Mouse (Mus musculus) hindbrain, embryonic 16.5 days (tissue): ENCODE data around the gene Etv5. TPM values are rescaled to one million over a fixed set of nuclear protein-coding genes. Genes with fewer than 3 reads are reported as not detected.

Experiments
- ATAC-seq: fragments of 200-750 bp; cut with Nextera tagmentation; 2 replicates; pipeline ENCODE4 v1.8.0; 2017; ENCODE audit warnings: moderate TSS enrichment, moderate library complexity
- H3K27ac ChIP-seq: fragments of 300-500 bp; sonication (generic); 2 replicates; pipeline ENCODE4 v1.5.1; 2014; ENCODE audit warnings: low read depth, mild to moderate bottlenecking, control low read depth, low read length, moderate library complexity
- H3K27me3 ChIP-seq: fragments of 300-500 bp; sonication (generic); replicated peaks from 2 replicates; pipeline ENCODE4 v1.6.1; 2014; ENCODE audit warnings: low read length; ENCODE audit not compliant: control insufficient read depth, insufficient read depth
- H3K36me3 ChIP-seq: fragments of 300-500 bp; sonication (generic); 2 replicates; pipeline ENCODE4 v1.6.1; 2014; ENCODE audit warnings: mild to moderate bottlenecking, low read length, moderate library complexity, mixed read lengths; ENCODE audit not compliant: control insufficient read depth, insufficient read depth
- H3K4me1 ChIP-seq: fragments of 300-500 bp; sonication (generic); 2 replicates; pipeline ENCODE4 v1.6.1; 2014; ENCODE audit warnings: low read depth, low read length; ENCODE audit not compliant: control insufficient read depth, insufficient read depth
- H3K4me2 ChIP-seq: fragments of 300-500 bp; sonication (generic); 2 replicates; pipeline ENCODE4 v1.6.1; 2014; ENCODE audit warnings: mild to moderate bottlenecking, low read length, control low read depth, moderate library complexity
- H3K4me3 ChIP-seq: fragments of 300-500 bp; sonication (generic); 2 replicates; pipeline ENCODE4 v1.5.1; 2014; ENCODE audit warnings: mild to moderate bottlenecking, low read length, control low read depth, moderate library complexity
- H3K9ac ChIP-seq: fragments of 300-500 bp; sonication (generic); 2 replicates; pipeline ENCODE4 v1.6.1; 2014; ENCODE audit warnings: low read depth, mild to moderate bottlenecking, control low read depth, low read length, moderate library complexity
- H3K9me3 ChIP-seq: fragments of 300-500 bp; sonication (generic); 2 replicates; pipeline ENCODE4 v1.6.1; 2014; ENCODE audit warnings: mild to moderate bottlenecking, low read length, moderate library complexity; ENCODE audit not compliant: control insufficient read depth
- WGBS: fragments of 180-500 bp; shearing (Covaris S2); extraction: QIAGEN DNeasy Blood & Tissue Kit; methylation state at CpG from one replicate; pipeline ENCODE4 v1.1.7; 2014; 5-methylcytosine and 5-hydroxymethylcytosine counted together
- polyA plus RNA-seq: library from polyadenylated mRNA; unstranded; fragments of >200 nt; fragmentation: Nextera tagmentation; extraction: Ambion mirVana; gene quantifications from 2 replicates; pipeline ENCODE4 v1.2.1, GENCODE M21; 2015

The Etv5 gene
- polyA plus RNA-seq, 1 experiment from 2014 or later: 29.9 TPM

DNA sequence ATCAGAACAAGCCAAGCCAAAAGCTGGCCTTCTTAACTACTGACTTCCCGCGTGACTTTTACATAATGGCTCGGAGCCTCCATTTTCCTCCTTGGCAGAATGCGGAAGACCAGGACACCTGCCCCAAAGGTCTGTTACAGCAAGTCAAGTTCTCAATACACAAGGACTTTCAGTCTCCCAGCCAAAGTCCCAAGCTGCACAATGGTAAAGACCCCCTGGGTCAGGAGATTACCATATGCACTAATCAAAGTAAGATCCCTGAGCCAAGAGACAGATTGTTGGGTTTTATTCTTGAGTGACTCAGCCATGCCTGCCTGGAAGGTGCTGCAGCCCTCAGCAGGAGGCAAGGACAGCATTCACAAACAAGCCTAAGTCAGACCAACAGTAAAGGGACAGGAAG, 33.5 kb downstream of the Etv5 start:
- no peak overlapping the region for H3K27ac ChIP-seq
- 69% methylated on average over 4 of the region's 4 CpGs for WGBS
- H3K9me3 ChIP-seq: no peaks in the 10 kb centered on the region
- H3K9ac ChIP-seq: no peak overlapping the region
- no peak overlapping the region for H3K4me2 ChIP-seq
- H3K27me3 ChIP-seq: no peaks in the 10 kb centered on the region
- no peaks in the 10 kb centered on the region for H3K36me3 ChIP-seq
- no peak overlapping the region for H3K4me3 ChIP-seq
- no peaks in the 10 kb centered on the region for H3K4me1 ChIP-seq
- ATAC-seq: peak; percentile 56; the same call in 1 of the 2 replicates

DNA sequence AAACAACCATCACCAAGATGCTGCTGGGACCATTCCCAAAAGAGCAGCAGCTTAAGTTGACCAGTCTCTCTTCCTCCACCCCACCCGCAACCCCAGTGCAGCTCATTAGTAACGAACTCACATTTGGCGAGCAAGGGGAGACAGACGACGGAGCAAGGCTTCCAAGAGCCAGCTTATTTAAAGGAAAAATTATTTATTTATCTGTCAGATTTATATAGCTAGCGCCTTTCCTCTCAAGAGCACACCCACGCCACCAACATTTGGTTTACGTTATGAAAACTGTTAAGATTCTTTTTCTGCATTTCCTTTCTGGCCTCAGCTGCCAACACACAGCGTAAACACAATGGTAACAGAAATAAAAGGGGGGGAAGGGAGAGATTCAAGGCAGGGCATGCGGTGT, 34.0 kb downstream of the Etv5 start:
- Histone ChIP-seq H3K4me2 (no peak overlapping the region), H3K4me1 (no peaks in the 10 kb centered on the region), H3K4me3 (no peak overlapping the region), H3K9me3 (no peaks in the 10 kb centered on the region), H3K9ac (no peak overlapping the region), H3K36me3 (no peaks in the 10 kb centered on the region), H3K27me3 (no peaks in the 10 kb centered on the region), H3K27ac (no peak overlapping the region)
- ATAC-seq: no peak
- 70% methylated on average over 10 of the region's 10 CpGs for WGBS

DNA sequence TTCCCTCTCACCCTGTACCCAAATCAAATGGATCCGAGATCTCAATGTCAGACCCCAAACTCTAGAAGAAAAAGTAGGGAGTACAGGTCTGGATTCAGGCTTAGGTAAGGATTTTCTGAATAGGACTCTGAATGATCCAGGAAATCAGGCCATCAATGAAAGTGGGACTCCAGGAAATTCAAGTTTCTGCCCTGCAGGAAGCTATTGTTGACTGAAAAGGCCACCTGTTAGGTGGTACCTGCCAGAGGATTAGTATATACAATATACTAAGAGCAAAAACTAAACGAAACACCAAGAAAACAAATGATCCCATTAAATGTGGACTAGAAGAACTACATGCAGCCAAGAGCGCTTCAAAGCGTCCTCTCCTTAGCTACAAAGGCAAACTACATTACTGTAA, 35.8 kb downstream of the Etv5 start:
- no peaks in the 10 kb centered on the region for H3K9me3 ChIP-seq
- no peaks in the 10 kb centered on the region for H3K27me3 ChIP-seq
- H3K36me3 ChIP-seq: no peaks in the 10 kb centered on the region
- H3K9ac ChIP-seq: no peak overlapping the region
- no peaks in the 10 kb centered on the region for H3K4me1 ChIP-seq
- 94% methylated on average over 4 of the region's 4 CpGs for WGBS
- H3K27ac ChIP-seq: no peak overlapping the region
- no peak overlapping the region for H3K4me3 ChIP-seq
- H3K4me2 ChIP-seq: no peak overlapping the region
- ATAC-seq: no peak

DNA sequence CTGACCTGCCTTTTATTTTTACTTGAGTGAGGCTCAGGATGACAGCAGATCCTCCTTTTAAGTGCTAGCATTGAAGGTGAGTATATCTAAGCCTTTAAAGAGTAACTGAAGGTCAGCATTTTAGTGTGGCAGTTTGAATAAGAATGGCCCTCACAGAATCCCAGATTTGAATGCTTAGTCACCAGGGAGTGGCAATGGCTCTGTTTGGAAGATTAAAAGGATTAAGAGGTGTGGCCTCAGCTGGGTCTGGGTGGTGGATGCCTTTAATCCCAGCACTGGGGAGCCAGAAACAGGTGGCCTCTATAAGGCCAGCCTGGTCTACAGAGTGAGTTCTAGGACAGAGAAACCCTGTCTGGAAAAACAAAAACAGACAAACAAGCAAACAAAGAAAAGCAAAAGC, 36.9 kb downstream of the Etv5 start:
- ATAC-seq: no peak
- H3K27ac ChIP-seq: no peak overlapping the region
- no peaks in the 10 kb centered on the region for H3K27me3 ChIP-seq
- H3K9ac ChIP-seq: no peak overlapping the region
- no peaks in the 10 kb centered on the region for H3K4me1 ChIP-seq
- no peaks in the 10 kb centered on the region for H3K36me3 ChIP-seq
- no peaks in the 10 kb centered on the region for H3K9me3 ChIP-seq
- H3K4me3 ChIP-seq: no peak overlapping the region
- no peak overlapping the region for H3K4me2 ChIP-seq

DNA sequence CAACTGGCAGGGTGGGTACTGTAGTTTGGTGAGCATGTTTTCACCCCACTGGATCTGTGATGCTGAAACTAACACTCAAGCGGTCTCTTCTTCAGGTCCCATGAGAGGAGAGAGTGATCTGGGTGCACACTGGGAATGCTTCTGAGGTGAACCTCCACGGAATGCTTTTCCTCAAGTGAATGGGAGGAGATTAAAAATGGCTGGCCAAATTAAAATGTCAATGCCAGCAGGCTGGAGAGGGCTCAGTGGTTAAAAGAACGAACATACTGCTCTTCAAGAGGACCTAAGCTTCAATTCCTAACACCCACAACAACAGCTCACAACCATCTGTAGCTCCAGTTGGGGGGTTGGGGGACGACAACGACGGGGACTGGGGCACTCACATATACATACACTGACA, 39.3 kb downstream of the Etv5 start:
- no peaks in the 10 kb centered on the region for H3K4me1 ChIP-seq
- 79% methylated on average over 6 of the region's 6 CpGs for WGBS
- H3K9ac ChIP-seq: no peak overlapping the region
- H3K36me3 ChIP-seq: no peaks in the 10 kb centered on the region
- no peak overlapping the region for H3K27ac ChIP-seq
- no peak overlapping the region for H3K4me3 ChIP-seq
- no peak overlapping the region for H3K4me2 ChIP-seq
- no peaks in the 10 kb centered on the region for H3K9me3 ChIP-seq
- ATAC-seq: no peak
- H3K27me3 ChIP-seq: no peaks in the 10 kb centered on the region

DNA sequence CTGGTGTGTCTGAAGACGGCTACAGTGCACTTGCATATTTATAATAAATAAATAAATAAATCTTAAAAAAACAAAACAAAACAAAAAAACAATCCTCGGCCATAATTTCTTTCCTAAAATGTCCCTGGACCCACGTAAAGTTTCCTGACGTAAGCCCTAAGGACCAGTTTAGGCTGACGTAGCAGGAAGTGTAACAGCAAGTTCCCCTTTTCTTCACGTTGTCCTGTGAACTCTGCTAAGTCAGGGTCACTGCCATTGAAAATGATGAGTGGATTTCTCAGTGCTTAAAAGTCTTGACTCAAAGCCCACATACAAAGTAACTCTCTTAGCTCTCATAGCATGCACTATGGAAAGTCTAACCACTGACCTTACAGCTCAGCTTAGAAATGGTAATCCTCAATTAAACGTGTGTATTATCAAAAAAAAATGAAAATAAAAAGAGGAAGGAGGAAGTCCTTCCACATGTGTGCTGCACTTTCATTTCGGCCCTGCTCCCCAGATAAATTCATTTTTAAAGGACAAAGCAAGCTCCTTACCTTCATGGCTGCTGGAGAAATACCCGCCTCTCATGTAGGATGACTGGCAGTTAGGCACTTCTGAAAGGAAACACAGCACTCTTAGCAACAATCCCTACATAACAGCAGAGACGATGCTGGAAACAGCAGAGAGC, 40.6 kb downstream of the Etv5 start:
- Histone ChIP-seq H3K27me3 (no peaks in the 10 kb centered on the region), H3K36me3 (no peaks in the 10 kb centered on the region), H3K9me3 (no peaks in the 10 kb centered on the region), H3K4me3 (no peak overlapping the region), H3K9ac (no peak overlapping the region), H3K27ac (no peak overlapping the region), H3K4me2 (no peak overlapping the region), H3K4me1 (no peaks in the 10 kb centered on the region)
- WGBS: 87% methylated on average over 10 of the region's 10 CpGs
- ATAC-seq: no peak

DNA sequence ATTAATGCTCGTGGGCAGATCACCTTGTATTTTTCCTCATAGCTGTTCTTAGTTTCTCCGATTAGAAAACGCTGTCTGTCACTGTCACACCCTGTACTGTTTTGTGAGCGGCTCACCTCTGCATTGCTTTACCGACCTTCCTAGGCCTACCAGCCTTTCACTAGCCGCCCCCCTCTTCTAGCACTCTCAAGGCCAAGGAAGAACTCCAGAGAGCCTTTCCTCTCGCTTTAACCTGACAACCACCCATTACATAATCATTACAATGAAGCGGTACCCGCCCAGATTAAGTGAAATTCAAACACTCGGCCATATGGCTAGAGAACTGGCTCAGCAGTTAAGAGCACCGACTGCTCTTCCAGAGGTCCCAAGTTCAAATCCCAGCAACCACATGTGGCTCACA, 41.2 kb downstream of the Etv5 start:
- Histone ChIP-seq H3K27me3 (no peaks in the 10 kb centered on the region), H3K36me3 (no peaks in the 10 kb centered on the region), H3K4me3 (no peak overlapping the region), H3K4me2 (no peak overlapping the region), H3K4me1 (no peaks in the 10 kb centered on the region), H3K9ac (no peak overlapping the region), H3K27ac (no peak overlapping the region), H3K9me3 (no peaks in the 10 kb centered on the region)
- no peak for ATAC-seq
- WGBS: 89% methylated on average over 11 of the region's 11 CpGs

DNA sequence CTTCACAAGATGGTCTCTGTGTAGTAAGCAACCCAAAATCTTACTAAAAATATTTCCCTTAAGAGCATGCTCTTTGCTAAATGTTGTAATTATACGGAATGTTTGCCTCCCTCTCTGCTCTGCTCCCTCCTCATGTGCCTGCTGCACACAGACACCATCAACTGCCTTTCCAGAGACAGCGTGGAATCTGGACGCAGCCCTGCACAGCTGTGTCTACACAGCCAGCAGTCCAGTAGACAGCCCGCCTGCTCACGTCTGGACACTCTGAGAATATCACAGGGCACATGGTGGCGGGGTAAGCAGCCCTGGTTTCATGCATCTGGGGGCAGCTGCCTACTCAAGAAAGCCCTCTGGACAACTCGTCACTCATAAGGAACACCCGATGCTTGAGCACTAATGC, 43.1 kb downstream of the Etv5 start:
- Histone ChIP-seq H3K4me3 (no peak overlapping the region), H3K4me1 (no peaks in the 10 kb centered on the region), H3K9ac (no peak overlapping the region), H3K4me2 (no peak overlapping the region), H3K27ac (no peak overlapping the region), H3K36me3 (no peaks in the 10 kb centered on the region), H3K27me3 (no peaks in the 10 kb centered on the region), H3K9me3 (no peaks in the 10 kb centered on the region)
- WGBS: 76% methylated on average over 8 of the region's 8 CpGs
- ATAC-seq: no peak

DNA sequence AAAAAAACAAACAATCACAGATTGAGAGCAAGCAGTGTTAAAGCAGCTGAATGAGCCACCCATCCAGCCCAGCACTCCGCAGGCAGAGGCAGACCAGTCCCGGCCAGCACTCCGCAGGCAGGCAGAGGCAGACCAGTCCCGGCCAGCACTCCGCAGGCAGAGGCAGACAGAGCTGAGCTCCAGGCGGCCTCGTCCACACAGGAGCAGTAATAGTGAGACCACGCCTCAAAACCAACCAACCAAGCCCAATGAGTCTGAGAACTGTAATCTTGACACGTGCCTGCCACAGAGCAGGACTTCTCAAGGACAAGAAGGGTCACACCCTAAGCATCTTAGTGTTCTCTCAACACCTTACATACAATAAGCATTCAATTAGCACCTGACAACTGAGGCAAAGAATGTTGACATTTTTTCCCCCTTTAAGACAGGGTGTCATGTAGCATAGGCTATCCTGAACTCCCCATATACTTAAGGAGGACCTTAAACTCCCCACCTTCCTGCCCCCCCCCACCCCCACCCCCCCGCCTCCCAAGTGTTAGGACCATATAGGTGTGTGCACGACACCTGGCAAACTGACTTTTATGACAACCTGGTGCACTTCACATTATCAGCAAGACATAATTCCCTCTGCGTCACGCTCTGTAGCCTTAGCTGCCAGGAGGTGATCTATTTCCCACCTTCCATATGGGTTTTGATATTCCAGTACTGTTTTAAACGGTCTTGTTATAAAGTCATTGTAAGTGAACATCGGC, 44.2 kb downstream of the Etv5 start:
- Histone ChIP-seq H3K9ac (no peak overlapping the region), H3K27me3 (no peaks in the 10 kb centered on the region), H3K4me2 (no peak overlapping the region), H3K9me3 (no peaks in the 10 kb centered on the region), H3K4me1 (no peaks in the 10 kb centered on the region), H3K4me3 (no peak overlapping the region), H3K27ac (no peak overlapping the region), H3K36me3 (no peaks in the 10 kb centered on the region)
- ATAC-seq: no peak
- 82% methylated on average over 15 of the region's 15 CpGs for WGBS
